Mouse (Mus musculus) erythroblast, embryonic 14.5 days (primary cell): ENCODE measurements around the gene Atxn7l3.

Experiments
- GATA1 ChIP-seq: IDR thresholded peaks from 2 replicates; pipeline ENCODE4 v1.6.1; 2012; ENCODE audit warnings: low read length, inconsistent platforms, mixed read lengths
- TAL1 ChIP-seq: IDR thresholded peaks from 3 replicates; pipeline ENCODE4 v1.6.1; 2012; ENCODE audit warnings: low read length, inconsistent platforms, mixed read lengths

- TF ChIP-seq GATA1 (no peak), TAL1 (no peak)
Measured at GRCm38 (mm10) chr11:102265816-102266215, 30.6 kb downstream of the Atxn7l3 start.
